Mouse (Mus musculus) lung, postnatal 4 days (tissue): ENCODE measurements at regions not wholly inside any gene's neighbourhood (a gene's known extent, or its start where the extent isn't known, plus 50 kb on each side); places are given as distances from the start of the nearest gene placed in this dataset.

ENCODE experiments used
- DNase-seq, 2 experiments: peaks; one replicate each; pipeline ENCODE4 v3.0.0; 2021

DNA sequence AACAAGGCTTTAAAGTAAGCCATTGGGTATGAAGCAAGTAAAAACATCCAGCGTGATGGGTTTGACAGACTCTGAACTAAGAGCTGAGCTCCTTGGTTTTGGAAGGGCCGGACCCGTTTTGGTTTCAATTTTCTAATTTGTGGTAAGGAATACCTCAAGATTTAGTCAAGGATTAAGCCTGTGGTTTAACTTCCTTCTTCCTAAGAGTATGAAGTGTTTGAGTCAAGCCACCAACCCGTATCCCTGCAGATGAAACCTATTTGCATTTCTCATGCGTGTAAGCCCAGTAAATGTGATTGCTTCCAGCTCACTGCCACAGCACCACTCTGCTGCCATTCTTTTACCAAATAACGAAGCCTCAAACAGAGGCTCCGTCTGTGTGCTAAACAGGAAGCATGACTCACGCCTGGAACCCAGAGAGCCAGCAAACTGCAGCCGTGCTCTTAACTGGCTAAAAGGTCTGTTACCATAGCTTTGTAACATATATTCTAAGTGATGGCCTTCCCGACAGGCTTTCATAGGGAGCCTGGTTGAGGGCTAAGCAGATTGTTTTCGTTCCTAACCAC is 149.7 kb downstream of the Etv1 start:
- peak; percentile 37 for DNase-seq

DNA sequence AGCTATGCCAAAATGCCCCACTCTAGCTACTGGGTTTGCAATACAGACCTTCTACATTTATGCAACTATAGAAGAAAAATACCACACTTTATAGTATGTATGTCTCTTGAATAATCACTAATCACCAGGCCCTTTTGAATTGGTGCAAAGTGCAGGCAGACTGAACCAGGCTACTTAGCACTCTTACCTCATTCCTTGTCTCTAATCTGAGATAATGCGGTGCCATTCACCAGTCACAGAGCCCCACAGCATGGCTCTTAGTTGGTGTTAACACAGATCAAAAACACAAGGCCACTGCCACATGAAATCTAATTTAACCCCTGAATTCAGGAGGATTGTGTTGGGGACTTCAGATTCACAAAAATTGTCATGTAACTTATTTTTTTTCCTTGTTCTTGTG is 150.5 kb downstream of the Etv1 start:
- DNase-seq: no peak

GRCm38 (mm10) chr12:38931769-38932168 is 152.6 kb downstream of the Etv1 start:
- no peak for DNase-seq

GRCm38 (mm10) chr12:38959605-38960004 is 180.4 kb downstream of the Etv1 start:
- no peak for DNase-seq

DNA sequence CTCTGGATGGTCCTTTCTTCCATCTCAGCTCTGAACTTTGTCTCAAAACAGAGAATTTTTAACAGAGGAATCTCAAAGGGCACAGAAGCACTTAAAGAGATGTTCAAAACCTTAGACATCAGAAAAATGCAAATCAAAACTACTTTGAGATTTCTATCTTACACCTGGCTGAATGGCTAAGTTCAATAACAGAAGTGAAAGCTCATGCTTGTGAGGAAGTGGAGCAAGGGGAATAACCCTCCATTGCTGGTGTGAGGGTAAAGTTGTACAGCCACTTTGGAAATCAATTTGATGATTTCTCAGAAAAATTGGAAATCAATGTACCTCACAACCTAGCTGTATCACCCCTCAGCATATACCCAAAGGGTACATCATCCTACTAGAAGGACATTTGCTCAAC is 183.1 kb downstream of the Etv1 start:
- DNase-seq: no peak

DNA sequence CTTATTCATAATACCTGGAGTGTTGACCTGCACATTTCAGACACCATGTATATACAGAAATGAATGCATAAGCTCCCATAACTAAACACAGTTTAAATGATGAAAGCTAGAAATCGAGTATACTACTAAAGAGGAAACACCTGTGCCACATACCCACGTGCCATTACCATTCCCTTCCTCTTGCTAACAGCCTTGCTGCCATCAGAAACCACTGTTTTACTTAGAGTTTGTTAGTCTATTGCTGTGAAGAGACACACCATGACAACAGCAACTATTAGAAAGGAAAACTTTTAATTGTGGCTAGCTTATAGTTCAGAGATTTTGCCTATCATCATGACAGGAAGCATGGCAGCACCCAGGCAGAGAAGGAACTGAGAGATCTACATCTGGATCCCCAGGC is 191.2 kb downstream of the Etv1 start:
- no peak for DNase-seq

DNA sequence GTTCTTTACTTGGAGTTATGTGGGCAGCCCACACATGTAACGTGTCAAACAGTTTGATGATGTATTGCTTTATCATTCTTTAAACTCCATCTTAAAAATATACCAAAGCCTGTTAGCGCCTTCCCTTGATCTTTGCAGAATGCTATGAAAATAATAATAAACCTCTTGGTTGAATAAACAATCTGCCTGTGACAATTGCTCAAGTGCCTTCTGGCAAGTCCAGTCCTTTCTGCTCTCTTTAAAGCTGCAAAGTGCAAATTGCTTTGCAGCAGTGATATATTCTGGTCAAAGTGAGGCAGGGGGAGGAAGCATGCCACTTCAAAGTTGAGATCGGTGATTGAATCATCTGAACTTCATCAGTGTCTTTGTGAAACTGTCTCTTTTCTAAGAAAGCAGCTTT is 193.0 kb downstream of the Etv1 start:
- no peak for DNase-seq

GRCm38 (mm10) chr12:38975508-38975907 is 196.3 kb downstream of the Etv1 start:
- no peak for DNase-seq

GRCm38 (mm10) chr12:38982423-38982822 is 203.2 kb downstream of the Etv1 start:
- no peak for DNase-seq

GRCm38 (mm10) chr12:38985909-38986308 is 206.7 kb downstream of the Etv1 start:
- DNase-seq: no peak

- no peak for DNase-seq
Observed at GRCm38 (mm10) chr12:38986346-38986745, 207.2 kb downstream of the Etv1 start.

DNA sequence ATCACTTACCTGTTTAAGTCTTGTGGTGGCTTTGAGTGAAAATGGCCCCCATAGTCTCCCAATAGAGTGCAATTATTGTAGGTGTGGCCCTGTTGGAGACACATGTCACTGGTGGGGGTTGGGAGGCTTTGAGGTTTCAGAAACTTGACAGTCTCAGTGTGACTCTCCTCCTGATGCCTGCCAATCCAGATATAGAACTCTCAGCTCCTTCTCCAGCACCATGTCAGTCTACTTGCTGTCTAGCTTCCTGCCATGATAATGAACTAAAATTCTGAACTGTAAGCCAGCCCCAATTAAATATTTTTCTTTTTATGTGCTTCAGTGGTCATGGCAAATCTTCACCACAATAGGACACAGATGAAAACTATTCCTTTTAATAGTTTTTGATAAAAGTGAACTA is 208.1 kb downstream of the Etv1 start:
- DNase-seq: no peak

- no peak for DNase-seq
Observed at GRCm38 (mm10) chr12:38987819-38988218, 208.6 kb downstream of the Etv1 start.

- DNase-seq: no peak
Observed at GRCm38 (mm10) chr12:39027179-39027578, 248.0 kb downstream of the Etv1 start.

DNA sequence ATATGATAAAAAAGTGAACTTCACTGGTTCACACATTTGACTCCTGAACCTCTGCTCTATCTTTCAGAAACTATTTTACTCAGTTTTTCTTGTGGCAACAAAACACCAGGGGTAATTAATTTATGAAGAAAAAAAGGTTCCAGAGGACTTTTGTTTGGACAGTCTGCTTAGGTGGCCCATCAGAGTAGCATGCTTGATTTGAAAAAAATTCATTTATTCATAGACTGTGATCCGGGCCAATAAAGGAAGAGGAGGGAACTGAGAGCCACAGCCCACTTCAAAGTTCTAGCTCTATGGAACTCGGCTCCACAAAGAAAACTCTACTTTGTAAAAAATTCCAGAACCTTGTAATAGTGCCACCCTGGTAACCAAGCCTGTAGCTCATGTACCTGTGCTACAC is 248.8 kb downstream of the Etv1 start:
- DNase-seq: no peak

- no peak for DNase-seq
Observed at GRCm38 (mm10) chr12:39033982-39034381, 254.8 kb downstream of the Etv1 start.

DNA sequence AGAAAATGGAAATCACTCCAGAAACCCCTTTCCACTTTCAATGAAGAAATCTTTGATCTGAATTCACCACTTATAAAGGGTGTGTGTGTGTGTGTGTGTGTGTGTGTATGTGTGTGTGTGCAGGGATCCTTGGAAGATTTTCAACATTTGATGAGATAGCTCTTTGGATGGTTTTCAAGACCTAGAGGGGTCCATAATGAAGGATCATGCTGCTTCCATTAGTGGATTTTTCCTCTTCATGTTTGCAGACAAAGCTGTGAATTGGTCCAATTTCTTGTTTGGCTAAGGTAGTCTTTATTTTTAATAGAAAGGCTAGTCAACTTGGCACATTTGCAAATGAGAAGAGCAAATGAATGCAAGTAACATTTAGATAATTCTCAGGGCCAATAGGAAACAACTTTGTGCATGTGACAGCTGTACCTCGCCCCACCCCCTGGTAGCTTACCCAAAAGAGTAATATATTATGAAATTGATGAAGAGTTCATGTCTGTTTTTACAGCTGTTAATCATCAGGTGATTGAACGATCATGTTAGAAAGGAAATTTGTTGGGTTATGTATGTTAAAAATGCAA is 257.4 kb downstream of the Etv1 start:
- no peak for DNase-seq

DNA sequence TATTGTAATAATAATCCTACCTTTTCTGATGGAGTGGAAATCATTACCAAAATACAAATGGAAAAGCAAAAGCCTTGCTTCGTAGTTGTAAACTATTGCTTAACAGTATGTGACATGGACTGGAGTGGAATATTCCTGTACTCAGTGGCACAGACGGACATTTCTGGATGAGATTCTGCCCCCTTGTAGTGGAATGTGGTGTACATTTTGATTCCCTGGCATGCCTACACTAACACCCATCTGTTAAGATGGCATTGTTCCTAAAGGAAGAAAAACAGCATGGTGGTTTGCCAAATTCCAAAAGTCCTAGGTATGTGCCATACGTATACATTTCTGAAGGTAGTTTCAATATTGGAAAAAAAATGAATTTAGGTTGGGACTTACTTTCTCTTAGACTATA is 258.9 kb downstream of the Etv1 start:
- DNase-seq: no peak

DNA sequence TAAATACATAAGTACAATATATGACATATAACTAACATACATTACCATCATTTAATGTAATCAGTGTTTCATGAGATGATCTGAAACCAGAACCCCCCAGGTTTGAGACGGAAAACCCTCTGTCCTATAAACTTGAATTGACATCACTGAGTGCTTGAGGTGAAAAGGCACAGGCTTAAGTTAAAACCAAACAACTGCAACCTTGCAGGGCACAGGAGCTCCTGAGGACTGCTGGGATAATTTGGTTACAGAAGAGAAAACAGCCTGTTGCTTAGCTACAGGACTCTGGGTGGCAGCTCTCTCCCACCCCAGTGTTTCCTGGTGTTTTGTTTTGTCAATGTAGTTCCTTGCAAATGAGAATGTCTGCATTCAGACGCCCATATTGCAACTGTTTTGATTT is 259.5 kb downstream of the Etv1 start:
- DNase-seq: no peak

- DNase-seq: no peak
Observed at GRCm38 (mm10) chr12:39047126-39047525, 267.9 kb downstream of the Etv1 start.

DNA sequence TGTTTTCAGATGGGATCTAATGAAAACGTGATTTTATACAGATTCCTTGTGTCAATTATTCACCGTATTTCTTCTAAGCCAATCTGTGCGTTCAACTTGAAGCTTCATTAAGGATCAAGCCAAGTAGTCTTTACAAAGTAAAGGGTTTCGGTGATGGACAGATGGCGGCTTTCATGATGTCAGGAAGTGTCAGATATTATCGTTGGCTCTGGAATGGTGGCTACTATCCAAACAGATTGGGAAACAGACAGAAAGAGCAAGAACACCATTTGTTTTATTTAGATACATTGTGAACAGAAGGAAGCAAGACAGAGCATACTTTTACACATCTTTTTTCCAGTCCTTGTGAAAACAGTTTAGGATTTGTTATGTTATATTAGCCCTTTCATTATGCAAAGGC is 269.3 kb downstream of the Etv1 start:
- DNase-seq: no peak

DNA sequence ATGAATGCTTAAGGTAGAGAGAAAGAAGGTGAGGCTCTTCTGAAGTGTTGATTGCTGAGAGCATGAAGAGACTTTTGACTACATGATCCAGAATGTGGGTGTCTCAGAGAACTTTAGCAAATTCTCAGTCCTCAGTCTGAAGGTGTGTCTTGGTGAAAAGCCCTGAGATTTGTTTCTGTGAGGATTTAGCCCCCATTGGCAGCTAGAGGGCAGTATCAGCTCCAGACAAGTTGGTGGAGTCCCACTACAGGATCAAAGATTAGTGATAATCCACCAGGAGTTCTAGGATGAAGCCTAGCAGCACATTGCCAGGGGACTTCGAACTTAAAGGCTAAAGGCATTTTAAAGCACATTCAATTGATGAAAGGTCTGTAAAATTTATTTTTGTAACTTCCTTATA is 269.8 kb downstream of the Etv1 start:
- peak in 1 of 2 experiments; percentile 4 for DNase-seq

DNA sequence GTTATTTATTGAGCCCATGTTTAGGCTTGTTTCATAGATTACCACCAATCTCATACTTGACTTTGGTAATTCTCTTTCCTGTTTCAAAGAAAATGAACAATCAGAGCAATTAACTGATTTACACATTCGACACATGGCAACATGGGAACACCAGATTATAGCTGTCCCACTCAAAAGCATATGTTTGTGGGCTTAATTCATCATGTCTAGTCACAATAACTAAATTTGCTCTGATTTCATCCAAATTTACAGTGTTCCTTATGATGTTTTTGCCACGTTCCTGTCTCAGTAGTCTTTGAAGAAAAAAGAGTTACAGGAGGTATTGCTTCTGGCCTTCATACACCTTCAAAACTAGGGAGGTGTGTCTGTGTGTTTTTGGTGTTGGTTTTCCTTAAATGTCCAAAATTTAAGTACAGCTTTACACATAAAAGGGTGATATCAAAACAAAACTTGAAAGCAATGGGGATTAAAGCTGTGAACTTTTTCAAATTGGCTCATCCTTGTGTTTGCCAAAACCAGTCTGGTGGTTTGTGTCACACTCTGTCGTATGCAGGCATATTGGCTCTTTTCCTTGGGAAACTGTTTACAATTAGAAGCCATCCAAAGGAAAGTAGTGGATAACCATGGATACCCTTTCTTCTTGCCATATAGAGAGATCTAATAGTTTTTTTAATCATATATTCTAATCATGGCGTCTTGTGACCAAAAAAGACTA is 291.3 kb downstream of the Etv1 start:
- no peak for DNase-seq

DNA sequence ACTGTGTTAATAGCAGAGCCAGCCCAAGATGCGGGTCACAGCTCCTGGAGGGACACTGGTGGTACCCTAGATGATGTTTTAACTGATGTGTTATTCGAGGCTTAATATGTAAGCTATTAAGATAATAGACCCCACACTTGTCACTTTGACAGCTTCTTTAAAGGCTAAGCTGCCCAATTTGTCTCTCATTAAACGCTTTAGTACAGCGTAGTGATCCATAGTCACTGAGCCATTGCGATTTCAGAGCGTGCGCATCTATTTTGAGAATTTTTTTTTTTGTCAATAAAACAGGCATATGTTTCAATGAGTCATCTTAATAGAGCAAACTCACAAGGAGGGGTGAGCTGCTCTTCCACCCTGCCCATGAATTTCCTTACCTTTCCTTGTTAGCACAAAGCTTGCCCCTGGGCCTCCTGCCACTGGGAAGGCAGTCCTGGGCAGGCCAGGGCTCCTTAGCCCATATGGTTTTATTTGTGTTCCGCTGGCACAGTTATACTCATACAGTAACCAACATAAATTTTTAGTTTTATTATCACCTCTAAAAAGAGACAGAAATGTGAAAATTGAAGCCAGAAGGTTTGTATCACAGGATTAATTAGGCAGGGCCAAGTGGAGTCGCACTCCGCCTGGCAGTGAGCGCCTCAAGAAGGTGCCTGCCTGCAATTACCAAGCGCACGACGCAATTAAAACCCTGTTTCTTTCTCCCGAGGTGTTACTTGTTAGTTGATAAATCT is 294.3 kb downstream of the Etv1 start:
- no peak for DNase-seq
